Mouse (Mus musculus) CH12.LX (cell line): ENCODE measurements around the gene Tigit. TPM values are rescaled to one million over a fixed set of nuclear protein-coding genes. Genes with fewer than 3 reads are reported as not detected.

ENCODE experiments used
- DNase-seq: peaks from one replicate; pipeline ENCODE4 v3.0.0-alpha.2; 2013; ENCODE audit errors: extremely low read depth
- H3K27ac ChIP-seq: 2 replicates; pipeline ENCODE4 v1.5.1; 2012; ENCODE audit warnings: low read depth, mild to moderate bottlenecking, control low read depth, moderate library complexity; ENCODE audit not compliant: insufficient read depth
- H3K27me3 ChIP-seq: replicated peaks from 2 replicates; pipeline ENCODE3; 2012; ENCODE audit warnings: inconsistent platforms
- H3K36me3 ChIP-seq, 2 experiments: replicated peaks in 1 of 2; 2 replicates each; pipeline versions ENCODE3 to v1.6.1; 2012; ENCODE audit warnings: inconsistent platforms in 1 of 2, low read length in 1 of 2, mild to moderate bottlenecking in 1 of 2, mixed read lengths in 1 of 2, moderate library complexity in 1 of 2; ENCODE audit not compliant: control insufficient read depth in 1 of 2, insufficient read depth in 1 of 2
- H3K4me1 ChIP-seq, 2 experiments: 2 replicates each; pipeline ENCODE4 v1.6.1; 2012; ENCODE audit warnings: inconsistent platforms in 1 of 2, moderate library complexity in 1 of 2; ENCODE audit not compliant: insufficient read depth in 2 of 2, control insufficient read depth in 1 of 2
- H3K4me2 ChIP-seq: 2 replicates; pipeline ENCODE4 v1.6.1; 2012; ENCODE audit warnings: low read depth, mild to moderate bottlenecking, control low read depth; ENCODE audit not compliant: poor library complexity, insufficient read depth, severe bottlenecking
- H3K4me3 ChIP-seq, 3 experiments: fragments of 150-350 bp in 1 of 3; sonication (generic) in 1 of 3; replicated peaks in 1 of 3; 2 replicates each; pipeline versions ENCODE3 to v1.5.1; 2011 to 2012; ENCODE audit warnings: low read depth in 2 of 3, low read length in 2 of 3, mild to moderate bottlenecking in 2 of 3, moderate library complexity in 2 of 3, control low read depth in 1 of 3, improper control_type of control experiment in 1 of 3, inconsistent platforms in 1 of 3, mixed read lengths in 1 of 3; ENCODE audit not compliant: poor library complexity in 1 of 3
- H3K79me2 ChIP-seq: replicated peaks from 2 replicates; pipeline ENCODE4 v1.6.1; 2012; ENCODE audit warnings: mild to moderate bottlenecking, moderate library complexity; ENCODE audit not compliant: control insufficient read depth, poor library complexity, insufficient read depth, severe bottlenecking; ENCODE audit errors: extremely low read depth
- H3K9ac ChIP-seq: 2 replicates; pipeline ENCODE4 v1.6.1; 2012; ENCODE audit warnings: low read depth, mild to moderate bottlenecking, control low read depth, moderate library complexity; ENCODE audit not compliant: insufficient read depth
- H3K9me3 ChIP-seq: replicated peaks from 2 replicates; pipeline ENCODE3; 2012; ENCODE audit warnings: low read length, inconsistent platforms, mixed read lengths
- CHD1 ChIP-seq: IDR thresholded peaks from 2 replicates; pipeline ENCODE4 v1.6.1; 2012; ENCODE audit warnings: low read depth, low read length, improper control_type of control experiment, inconsistent platforms
- CHD2 ChIP-seq: IDR thresholded peaks from 2 replicates; pipeline ENCODE4 v1.6.1; 2011; ENCODE audit warnings: low read length, improper control_type of control experiment
- CTCF ChIP-seq, 2 experiments: IDR thresholded peaks in 1 of 2; conservative IDR thresholded peaks in 1 of 2; 2 replicates each; pipeline ENCODE4 v1.5.1; 2011 to 2012; ENCODE audit warnings: low read depth in 2 of 2, low read length in 2 of 2, improper control_type of control experiment in 1 of 2, inconsistent platforms in 1 of 2, mild to moderate bottlenecking in 1 of 2, moderate library complexity in 1 of 2
- E2F4 ChIP-seq: IDR thresholded peaks from 2 replicates; pipeline ENCODE4 v1.6.1; 2011; ENCODE audit warnings: low read depth, low read length, improper control_type of control experiment; ENCODE audit not compliant: insufficient replicate concordance
- EP300 ChIP-seq: IDR thresholded peaks from 2 replicates; pipeline ENCODE4 v1.6.1; 2011; ENCODE audit warnings: low read length, improper control_type of control experiment
- ETS1 ChIP-seq: conservative IDR thresholded peaks from 2 replicates; pipeline ENCODE4 v1.6.1; 2012; ENCODE audit warnings: low read depth, mild to moderate bottlenecking, inconsistent platforms, low read length, improper control_type of control experiment, moderate library complexity
- HCFC1 ChIP-seq: IDR thresholded peaks from 2 replicates; pipeline ENCODE4 v1.6.1; 2012; ENCODE audit warnings: low read depth, mild to moderate bottlenecking, inconsistent platforms, low read length, improper control_type of control experiment
- IRF4 ChIP-seq: IDR thresholded peaks from 2 replicates; pipeline ENCODE4 v1.6.1; 2014; ENCODE audit warnings: low read depth, mild to moderate bottlenecking, inconsistent platforms, low read length, improper control_type of control experiment
- JUND ChIP-seq: conservative IDR thresholded peaks from 2 replicates; pipeline ENCODE4 v1.6.1; 2011; ENCODE audit warnings: low read depth, low read length, improper control_type of control experiment
- KAT2A ChIP-seq: IDR thresholded peaks from 2 replicates; pipeline ENCODE4 v1.6.1; 2012; ENCODE audit warnings: low read length, improper control_type of control experiment, inconsistent platforms; ENCODE audit not compliant: insufficient replicate concordance
- MAFK ChIP-seq: IDR thresholded peaks from 2 replicates; pipeline ENCODE4 v1.6.1; 2011; ENCODE audit warnings: low read length, improper control_type of control experiment; ENCODE audit not compliant: insufficient replicate concordance
- MAX ChIP-seq: IDR thresholded peaks from 2 replicates; pipeline ENCODE4 v1.6.1; 2011; ENCODE audit warnings: low read length, improper control_type of control experiment
- MEF2A ChIP-seq: IDR thresholded peaks from 2 replicates; pipeline ENCODE4 v1.6.1; 2014; ENCODE audit warnings: low read depth, mild to moderate bottlenecking, inconsistent platforms, low read length, improper control_type of control experiment, borderline replicate concordance
- MXI1 ChIP-seq: IDR thresholded peaks from 2 replicates; pipeline ENCODE4 v1.6.1; 2011; ENCODE audit warnings: mild to moderate bottlenecking, low read depth, low read length, improper control_type of control experiment
- MYC ChIP-seq: IDR thresholded peaks from 2 replicates; pipeline ENCODE4 v1.6.1; 2011; ENCODE audit warnings: low read depth, mild to moderate bottlenecking, improper control_type of control experiment, low read length
- NELFE ChIP-seq: IDR thresholded peaks from 2 replicates; pipeline ENCODE4 v1.6.1; 2011; ENCODE audit warnings: low read depth, low read length, improper control_type of control experiment
- NRF1 ChIP-seq: IDR thresholded peaks from 2 replicates; pipeline ENCODE4 v1.6.1; 2014; ENCODE audit warnings: low read depth, mild to moderate bottlenecking, inconsistent platforms, low read length, improper control_type of control experiment, moderate library complexity
- POLR2A ChIP-seq: IDR thresholded peaks from 2 replicates; pipeline ENCODE4 v1.6.1; 2011; ENCODE audit warnings: low read depth, mild to moderate bottlenecking, improper control_type of control experiment, low read length
- POLR2AphosphoS2 ChIP-seq: IDR thresholded peaks from 2 replicates; pipeline ENCODE4 v1.6.1; 2011; ENCODE audit warnings: low read depth, low read length, improper control_type of control experiment
- RAD21 ChIP-seq: IDR thresholded peaks from 2 replicates; pipeline ENCODE4 v1.6.1; 2011; ENCODE audit warnings: low read depth, mild to moderate bottlenecking, low read length, improper control_type of control experiment, moderate library complexity
- RCOR1 ChIP-seq: conservative IDR thresholded peaks from 2 replicates; pipeline ENCODE4 v1.6.1; 2012; ENCODE audit warnings: low read depth, mild to moderate bottlenecking, inconsistent platforms, low read length, improper control_type of control experiment
- SIN3A ChIP-seq: IDR thresholded peaks from 2 replicates; pipeline ENCODE4 v1.6.1; 2012; ENCODE audit warnings: low read length, improper control_type of control experiment, inconsistent platforms
- TBP ChIP-seq: conservative IDR thresholded peaks from 2 replicates; pipeline ENCODE4 v1.6.1; 2011; ENCODE audit warnings: low read depth, low read length, improper control_type of control experiment
- TCF12 ChIP-seq: IDR thresholded peaks from 2 replicates; pipeline ENCODE4 v1.6.1; 2014; ENCODE audit warnings: low read depth, mild to moderate bottlenecking, inconsistent platforms, low read length, improper control_type of control experiment
- UBTF ChIP-seq: IDR thresholded peaks from 2 replicates; pipeline ENCODE4 v1.6.1; 2012; ENCODE audit warnings: low read depth, mild to moderate bottlenecking, inconsistent platforms, low read length, improper control_type of control experiment, moderate library complexity
- USF1 ChIP-seq: IDR thresholded peaks from 2 replicates; pipeline ENCODE4 v1.6.1; 2014; ENCODE audit warnings: low read depth, mild to moderate bottlenecking, inconsistent platforms, low read length, improper control_type of control experiment
- USF2 ChIP-seq: conservative IDR thresholded peaks from 2 replicates; pipeline ENCODE4 v1.6.1; 2011; ENCODE audit warnings: low read depth, low read length, improper control_type of control experiment
- ZC3H11A ChIP-seq: IDR thresholded peaks from 2 replicates; pipeline ENCODE4 v1.6.1; 2012; ENCODE audit warnings: low read depth, mild to moderate bottlenecking, inconsistent platforms, low read length, improper control_type of control experiment
- ZKSCAN1 ChIP-seq: IDR thresholded peaks from 2 replicates; pipeline ENCODE4 v1.6.1; 2012; ENCODE audit warnings: low read depth, inconsistent platforms, low read length, improper control_type of control experiment, borderline replicate concordance
- ZNF384 ChIP-seq: IDR thresholded peaks from 2 replicates; pipeline ENCODE4 v1.6.1; 2012; ENCODE audit warnings: low read depth, low read length, improper control_type of control experiment, inconsistent platforms
- dilution Hi-C: fragments of 300-500 bp; cut with MboI; formaldehyde crosslinking; loops from 2 replicates; pipeline ENCODE4 v1.14.3; 2020; ENCODE audit warnings: low sequenced_read_pairs; ENCODE audit not compliant: extremely low pct_unique_long_range_greater_than_20kb, extremely low pct_ligation_motif_present
- in situ Hi-C: fragments of 300-500 bp; cut with MboI; formaldehyde crosslinking; loops from 3 replicates; pipeline ENCODE4 v1.14.3; 2019; ENCODE audit warnings: low sequenced_read_pairs, low pct_ligation_motif_present, low pct_unique_long_range_greater_than_20kb, mixed read lengths
- polyA plus RNA-seq: library from polyadenylated mRNA; unstranded; fragments of >175 nt; gene quantifications from 2 replicates; pipeline ENCODE4 v1.2.1, GENCODE M21; 2012; ENCODE audit warnings: low read depth; ENCODE audit not compliant: insufficient read length
- total RNA-seq, 2 experiments: library from RNA; depleted of rRNA; stranded (reverse); fragments of 300-350 nt in 1 of 2; fragments of >200 nt in 1 of 2; gene quantifications; 2 replicates each; pipeline ENCODE4 v1.2.3; 2012 to 2014

Tigit gene
- total and polyA plus RNA-seq, 3 experiments: 17.5 to 67.2 (median 55.4) TPM

- in situ Hi-C loops (no loop called here), dilution Hi-C loops (no loop called here)
- H3K4me2 ChIP-seq: peak overlapping the region; percentile 100
- H3K4me1 ChIP-seq: peaks cover 4 to 24% of the 10 kb centered on the region in 2 experiments
- no peaks in the 10 kb centered on the region for H3K9me3 ChIP-seq
- H3K4me3 ChIP-seq: peak overlapping the region; percentile 44 to 52 (median 45)
- peak overlapping the region; percentile 65 for H3K27ac ChIP-seq
- TF ChIP-seq EP300: peak; percentile 75
- peak; percentile 16; the same call in 1 of the 2 replicates for TF ChIP-seq TCF12
- peak; percentile 58 for TF ChIP-seq ETS1
- TF ChIP-seq SIN3A: peak; percentile 54; the same call in 1 of the 2 replicates
- TF ChIP-seq RCOR1: 0 out of 2 replicates have a peak, but pooled peaks have one; percentile 12
- TF ChIP-seq NELFE: no peak
- no peak for TF ChIP-seq ZKSCAN1
- TF ChIP-seq HCFC1: peak; percentile 11; the same call in 1 of the 2 replicates
- peak; percentile 13; the same call in 1 of the 2 replicates for TF ChIP-seq MEF2A
- no peak for TF ChIP-seq NRF1
- TF ChIP-seq ZNF384: peak; percentile 96
- TF ChIP-seq JUND: peak; percentile 50; the same call in 1 of the 2 replicates
- TF ChIP-seq POLR2A: peak; percentile 22; the same call in 1 of the 2 replicates
- peak; percentile 78 for TF ChIP-seq IRF4
- H3K27me3 ChIP-seq: no peaks in the 10 kb centered on the region
- H3K79me2 ChIP-seq: no peaks in the 10 kb centered on the region
- H3K36me3 ChIP-seq: no peaks in the 10 kb centered on the region
- H3K9ac ChIP-seq: peak overlapping the region; percentile 76
- peak; percentile 85 for DNase-seq
Observed at GRCm38 (mm10) chr16:43709432-43710133, 45.6 kb upstream of the Tigit start.

DNA sequence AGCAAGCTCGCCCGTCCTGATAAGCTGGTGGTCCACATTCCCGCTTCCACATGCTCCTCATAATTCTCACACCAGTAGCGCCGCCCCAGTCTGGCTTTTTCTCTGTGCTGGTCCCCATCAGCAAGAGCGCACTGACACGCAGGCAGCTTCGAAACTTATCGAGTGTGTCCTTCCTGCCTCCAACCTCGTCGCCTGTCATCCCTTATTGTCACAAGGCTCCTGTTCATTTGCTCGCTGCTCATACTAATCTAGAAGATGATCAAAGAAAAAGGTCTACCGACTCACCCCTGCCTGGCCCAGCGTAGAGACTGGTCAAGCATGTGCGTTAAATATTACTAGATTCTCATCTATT is 45.1 kb upstream of the Tigit start:
- dilution Hi-C loops: no loop called here
- H3K36me3 ChIP-seq: no peaks in the 10 kb centered on the region
- H3K9me3 ChIP-seq: no peaks in the 10 kb centered on the region
- H3K79me2 ChIP-seq: no peaks in the 10 kb centered on the region
- in situ Hi-C loops: no loop called here
- DNase-seq: peak; percentile 33
- peak overlapping the region; percentile 31 to 44 (median 32) for H3K4me3 ChIP-seq
- peak overlapping the region; percentile 76 for H3K9ac ChIP-seq
- peak overlapping the region; percentile 100 for H3K4me2 ChIP-seq
- H3K27me3 ChIP-seq: no peaks in the 10 kb centered on the region
- H3K27ac ChIP-seq: peak overlapping the region; percentile 66
- peaks cover 4 to 24% of the 10 kb centered on the region in 2 experiments for H3K4me1 ChIP-seq
- TF ChIP-seq NELFE: 0 out of 2 replicates have a peak, but pooled peaks have one; percentile 28
- no peak; the same call in 1 of the 2 replicates for TF ChIP-seq RAD21
- TF ChIP-seq ETS1: no peak; the same call in 1 of the 2 replicates
- TF ChIP-seq USF2: no peak
- 0 out of 2 replicates have a peak, but pooled peaks have one; percentile 15 for TF ChIP-seq TBP
- TF ChIP-seq MXI1: peak; percentile 70; the same call in 1 of the 2 replicates
- TF ChIP-seq E2F4: no peak
- peak; percentile 76; the same call in 1 of the 2 replicates for TF ChIP-seq MAX
- no peak for TF ChIP-seq KAT2A
- no peak; the same call in 1 of the 2 replicates for TF ChIP-seq SIN3A
- TF ChIP-seq MEF2A: no peak
- TF ChIP-seq UBTF: no peak
- no peak for TF ChIP-seq MAFK
- no peak for TF ChIP-seq TCF12
- TF ChIP-seq USF1: no peak
- TF ChIP-seq CHD2: no peak
- TF ChIP-seq RCOR1: no peak
- TF ChIP-seq IRF4: no peak
- TF ChIP-seq MYC: no peak
- TF ChIP-seq CHD1: 0 out of 2 replicates have a peak, but pooled peaks have one; percentile 69
- no peak for TF ChIP-seq JUND
- no peak for TF ChIP-seq POLR2AphosphoS2
- no peak for TF ChIP-seq ZC3H11A
- peak in 1 of 2 experiments; percentile 19; a peak in 1 of 4 replicates for TF ChIP-seq CTCF (conservative IDR thresholded peaks at IDR 0.05 in 1 of 2, IDR thresholded peaks at IDR 0.05 in 1 of 2; ENCODE audit: low read depth in 2 of 2, low read length in 2 of 2)
